Mouse (Mus musculus): ENCODE measurements at regions not wholly inside any gene's neighbourhood (a gene's known extent, or its start where the extent isn't known, plus 50 kb on each side); places are given as distances from the start of the nearest gene placed in this dataset.

DNA sequence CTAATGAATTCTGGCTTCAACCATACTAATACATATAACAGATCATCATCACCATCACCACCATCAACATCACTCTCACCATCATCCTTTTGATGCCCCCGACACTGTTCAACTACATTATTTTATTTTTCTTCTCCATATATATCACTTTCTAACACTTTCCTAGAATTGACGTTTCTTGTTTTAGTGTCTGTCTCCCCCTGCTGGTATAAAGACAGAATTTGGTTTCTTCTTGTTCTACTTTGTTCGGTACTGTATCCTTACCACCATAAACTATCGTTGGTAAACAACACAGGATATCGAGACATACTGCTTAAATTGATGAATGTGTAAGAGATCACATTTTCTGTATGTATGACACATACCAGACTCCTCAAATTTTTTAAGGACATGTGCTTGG lies 92.5 kb upstream of the Tab3 start:
- DNase-seq, result peak; percentile 23

DNA sequence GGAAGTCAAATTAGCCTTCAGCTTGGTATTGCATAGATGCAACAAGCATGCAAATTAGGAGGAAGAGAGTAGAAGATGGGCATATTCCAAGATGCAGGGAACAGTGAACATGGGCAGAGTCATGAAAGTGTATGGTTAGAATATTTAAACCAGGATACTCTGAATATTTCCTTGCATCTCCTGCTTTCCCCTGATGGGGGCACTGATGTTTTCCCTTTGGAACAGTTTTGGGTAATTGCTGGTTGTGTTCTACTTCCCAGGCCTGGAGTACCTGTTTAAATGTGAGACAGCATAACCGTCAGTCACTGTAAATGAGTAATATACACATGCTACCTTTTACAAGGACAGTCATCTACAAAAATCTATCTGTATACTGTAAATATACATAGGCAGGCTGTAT lies 76.9 kb upstream of the Tab3 start:
- no peak for DNase-seq
